Mouse (Mus musculus): ENCODE measurements around the gene Sipa1l3.

GRCm38 (mm10) chr7:29491861-29492260 lies 26.6 kb downstream of the Sipa1l3 start:
- no peak for TF ChIP-seq CTCF (IDR thresholded peaks at IDR 0.05; ENCODE audit: control insufficient read depth, insufficient read depth, insufficient replicate concordance, low read depth, low read length)
- TF ChIP-seq POLR2A (IDR thresholded peaks at IDR 0.05; ENCODE audit: control insufficient read depth, low read depth, low read length), result no peak

Data from testis, adult 2 months (tissue).